Mouse (Mus musculus) granulocyte monocyte progenitor cell, adult 5-6 weeks (primary cell): ENCODE measurements around the gene Bmp5. TPM values are rescaled to one million over a fixed set of nuclear protein-coding genes. Genes with fewer than 3 reads are reported as not detected.

Source experiments
- ATAC-seq: replicated peaks from 2 replicates; pipeline ENCODE4 v1.8.0; 2016; ENCODE audit warnings: mild to moderate bottlenecking, moderate TSS enrichment, inconsistent platforms; ENCODE audit not compliant: poor library complexity, severe bottlenecking
- total RNA-seq, 2 experiments: library from RNA; stranded (forward) in 1 of 2; stranded (reverse) in 1 of 2; fragments of 200-712, 200-1000 nt in 1 of 2; fragments of >200 nt in 1 of 2; fragmentation: Nextera tagmentation in 1 of 2; gene quantifications; 2 replicates each; pipeline ENCODE4 v1.2.3; 2014 to 2017

Bmp5 gene
- total RNA-seq, 2 experiments from 2014 or later = not detected

DNA sequence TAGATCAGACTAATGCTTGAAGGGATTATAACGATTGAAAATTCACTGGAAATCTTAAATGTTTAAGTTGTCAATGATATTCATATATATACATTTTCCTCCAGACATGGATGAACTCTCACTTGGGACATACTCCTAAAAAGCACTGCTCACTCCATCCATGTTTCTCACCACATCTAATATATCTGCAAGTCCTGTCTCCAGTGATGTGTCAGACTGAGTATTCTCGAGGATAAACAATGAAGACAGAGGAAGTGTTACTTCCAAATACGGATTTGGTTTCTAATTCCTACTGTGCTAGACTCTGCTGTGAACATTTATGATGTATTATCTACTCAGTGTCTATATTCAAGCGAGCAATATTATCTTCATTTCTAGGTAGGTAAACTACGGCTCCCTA lies 152.9 kb downstream of the Bmp5 start:
- no peak for ATAC-seq

DNA sequence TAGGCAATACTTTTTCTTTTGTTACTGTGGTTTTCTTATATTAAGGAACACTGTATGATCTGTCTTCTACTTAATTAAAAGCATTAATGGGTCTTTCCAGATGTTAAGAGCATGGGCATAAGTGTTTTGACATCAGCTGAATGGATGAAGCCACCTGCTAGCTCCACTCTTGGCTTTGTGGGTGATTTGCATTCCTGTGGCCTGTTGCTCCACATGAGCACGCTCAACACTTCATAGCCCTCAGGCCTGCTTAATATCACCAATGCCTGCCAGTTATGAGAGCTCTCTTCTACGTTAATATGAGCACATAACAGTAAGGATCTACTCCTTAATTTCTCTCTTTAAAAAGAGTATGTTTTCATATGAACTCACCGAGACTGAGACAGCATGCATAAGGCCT lies 169.5 kb downstream of the Bmp5 start:
- ATAC-seq = no peak

Other genes with a start within 250 kb of the Bmp5 start
- 52.9 and 58.1 TPM in 2 replicates for gene Tmod3, start 215.7 kb upstream of the Bmp5 start, total RNA-seq (2014; fragmentation: Nextera tagmentation)
- gene Tmod3, start 215.7 kb upstream of the Bmp5 start, total RNA-seq (2017) = 59.5 and 64.2 TPM in 2 replicates
- gene Tmod2, start 164.0 kb upstream of the Bmp5 start, total RNA-seq (2014; fragmentation: Nextera tagmentation) = 0.09 TPM in 1 of 2 replicates, not detected in the other
- not detected in 2 replicates for gene Tmod2, start 164.0 kb upstream of the Bmp5 start, total RNA-seq (2017)
- 0.75 and 3.5 TPM in 2 replicates for gene Lysmd2, start 149.6 kb upstream of the Bmp5 start, total RNA-seq (2014; fragmentation: Nextera tagmentation)
- gene Lysmd2, start 149.6 kb upstream of the Bmp5 start, total RNA-seq (2017) = 0.52 and 3.6 TPM in 2 replicates
- gene Scg3, start 91.3 kb upstream of the Bmp5 start, total RNA-seq (2014; fragmentation: Nextera tagmentation) = not detected in 2 replicates
- gene Scg3, start 91.3 kb upstream of the Bmp5 start, total RNA-seq (2017) = not detected in 2 replicates
- gene Hmgcll1, start 239.5 kb downstream of the Bmp5 start, total RNA-seq (2014; fragmentation: Nextera tagmentation) = not detected in 2 replicates
- gene Hmgcll1, start 239.5 kb downstream of the Bmp5 start, total RNA-seq (2017) = not detected in 2 replicates